Mouse (Mus musculus) E14TG2a.4 (cell line): ENCODE data around the gene Mt2.

ENCODE experiments used
- H3K27me3 ChIP-seq: 2 replicates; pipeline ENCODE4 v1.6.1; 2014; ENCODE audit warnings: low read length, control low read depth; ENCODE audit not compliant: insufficient read depth
- H3K36me3 ChIP-seq: 2 replicates; pipeline ENCODE4 v1.6.1; 2014; ENCODE audit warnings: low read length, control low read depth; ENCODE audit not compliant: insufficient read depth
- H3K4me1 ChIP-seq: replicated peaks from 2 replicates; pipeline ENCODE4 v1.6.1; 2014; ENCODE audit warnings: low read depth, low read length, control low read depth
- H3K4me3 ChIP-seq: replicated peaks from 2 replicates; pipeline ENCODE4 v1.5.1; 2014; ENCODE audit warnings: mild to moderate bottlenecking, low read length
- H3K9me3 ChIP-seq: 2 replicates; pipeline ENCODE4 v1.6.1; 2014; ENCODE audit warnings: low read length, control low read depth
- CTCF ChIP-seq: conservative IDR thresholded peaks from 2 replicates; pipeline ENCODE4 v1.5.1; 2014; ENCODE audit warnings: low read length
- NANOG ChIP-seq: IDR thresholded peaks from 2 replicates; pipeline ENCODE4 v1.6.1; 2014; ENCODE audit warnings: borderline replicate concordance, low read length, mixed read lengths
- POU5F1 ChIP-seq: IDR thresholded peaks from 2 replicates; pipeline ENCODE4 v1.6.1; 2014; ENCODE audit warnings: low read length, borderline replicate concordance

Gene Mt2

GRCm38 (mm10) chr8:94205736-94206135, 33.3 kb downstream of the Mt2 start:
- H3K36me3 ChIP-seq = no peaks in the 10 kb centered on the region
- TF ChIP-seq NANOG (no peak), CTCF (peak; percentile 98)
- H3K4me3 ChIP-seq = no peak overlapping the region
- no peaks in the 10 kb centered on the region for H3K9me3 ChIP-seq
- H3K4me1 ChIP-seq = 0 out of 2 replicates have a peak, but pooled peaks cover 3% of the 10 kb centered on the region
- 0 out of 2 replicates have a peak, but pooled peaks cover 2% of the 10 kb centered on the region for H3K27me3 ChIP-seq

- no peaks in the 10 kb centered on the region for H3K9me3 ChIP-seq
- TF ChIP-seq POU5F1 (no peak), NANOG (no peak), CTCF (no peak)
Observed at GRCm38 (mm10) chr8:94206256-94206655, 33.8 kb downstream of the Mt2 start.

GRCm38 (mm10) chr8:94207491-94207890, 35.0 kb downstream of the Mt2 start:
- no peak for TF ChIP-seq POU5F1
- Histone ChIP-seq H3K4me1 (0 out of 2 replicates have a peak, but pooled peaks cover 3% of the 10 kb centered on the region), H3K9me3 (no peaks in the 10 kb centered on the region), H3K27me3 (0 out of 2 replicates have a peak, but pooled peaks cover 2% of the 10 kb centered on the region), H3K4me3 (no peak overlapping the region), H3K36me3 (no peaks in the 10 kb centered on the region)

More at GRCm38 (mm10) chr8:94206256-94206655, 33.8 kb downstream of the Mt2 start:
- H3K4me1 ChIP-seq = 0 out of 2 replicates have a peak, but pooled peaks cover 3% of the 10 kb centered on the region
- no peak overlapping the region for H3K4me3 ChIP-seq
- no peaks in the 10 kb centered on the region for H3K36me3 ChIP-seq
- H3K27me3 ChIP-seq = 0 out of 2 replicates have a peak, but pooled peaks cover 2% of the 10 kb centered on the region

GRCm38 (mm10) chr8:94209639-94210038, 37.2 kb downstream of the Mt2 start:
- peaks cover 9% of the 10 kb centered on the region for H3K4me1 ChIP-seq
- no peaks in the 10 kb centered on the region for H3K27me3 ChIP-seq
- H3K4me3 ChIP-seq = no peak overlapping the region
- TF ChIP-seq CTCF = no peak
- no peak for TF ChIP-seq NANOG
- TF ChIP-seq POU5F1 = no peak
- no peaks in the 10 kb centered on the region for H3K36me3 ChIP-seq
- H3K9me3 ChIP-seq = no peaks in the 10 kb centered on the region

GRCm38 (mm10) chr8:94210225-94210624, 37.8 kb downstream of the Mt2 start:
- TF ChIP-seq POU5F1 = no peak
- TF ChIP-seq NANOG = no peak
- TF ChIP-seq CTCF = no peak
- Histone ChIP-seq H3K27me3 (no peaks in the 10 kb centered on the region), H3K4me3 (no peak overlapping the region)

GRCm38 (mm10) chr8:94213819-94214218, 41.4 kb downstream of the Mt2 start:
- TF ChIP-seq CTCF (no peak), POU5F1 (no peak), NANOG (no peak)
- Histone ChIP-seq H3K4me1 (peaks cover 32% of the 10 kb centered on the region), H3K27me3 (no peaks in the 10 kb centered on the region), H3K36me3 (peaks cover 12% of the 10 kb centered on the region; the same call in 1 of the 2 replicates), H3K9me3 (no peaks in the 10 kb centered on the region), H3K4me3 (peak overlapping the region; percentile 57)

More at GRCm38 (mm10) chr8:94210225-94210624, 37.8 kb downstream of the Mt2 start:
- Histone ChIP-seq H3K36me3 (no peaks in the 10 kb centered on the region), H3K4me1 (peaks cover 14% of the 10 kb centered on the region), H3K9me3 (no peaks in the 10 kb centered on the region)

GRCm38 (mm10) chr8:94214252-94215173, 42.0 kb downstream of the Mt2 start, which contains the start of gene Nup93:
TSS of gene Nup93 (plus strand) at chr8:94214564.
- Histone ChIP-seq H3K4me3 (peak within 1 kb of the TSS; percentile 92), H3K9me3 (no peaks in the 10 kb centered on the region), H3K27me3 (no peaks in the 10 kb centered on the region), H3K36me3 (peaks cover 18% of the 10 kb centered on the region; the same call in 1 of the 2 replicates), H3K4me1 (peaks cover 32% of the 10 kb centered on the region)
- no peak for TF ChIP-seq POU5F1
- TF ChIP-seq CTCF = no peak
